Mouse (Mus musculus) induced T-regulatory cell, adult 2 months (primary cell): ENCODE results near the gene Klf12.

Experiments used
- DNase-seq: peaks from one replicate; pipeline ENCODE4 v3.0.0-alpha.2; 2012; ENCODE audit warnings: low read depth

Gene Klf12

GRCm38 (mm10) chr14:100284119-100284860 is at the start of gene Klf12:
TSS of gene Klf12 (minus strand) at chr14:100284679.
- peak; percentile 72 for DNase-seq

GRCm38 (mm10) chr14:100333369-100333768 is 48.9 kb upstream of the Klf12 start:
- no peak for DNase-seq

GRCm38 (mm10) chr14:100328602-100329276 is 44.3 kb upstream of the Klf12 start:
- DNase-seq = no peak

GRCm38 (mm10) chr14:100324303-100324702 is 39.8 kb upstream of the Klf12 start:
- DNase-seq = no peak

- DNase-seq = no peak
These were observed 37.5 kb upstream of the Klf12 start for GRCm38 (mm10) chr14:100322012-100322411.

GRCm38 (mm10) chr14:100316780-100317179 is 32.3 kb upstream of the Klf12 start:
- no peak for DNase-seq

- no peak for DNase-seq
These were observed 29.6 kb upstream of the Klf12 start for GRCm38 (mm10) chr14:100314099-100314498.

GRCm38 (mm10) chr14:100300905-100301304 is 16.4 kb upstream of the Klf12 start:
- no peak for DNase-seq

GRCm38 (mm10) chr14:100298892-100299291 is 14.4 kb upstream of the Klf12 start:
- no peak for DNase-seq

- peak; percentile 26 for DNase-seq
These were observed 2.2 kb upstream of the Klf12 start for GRCm38 (mm10) chr14:100286586-100287241.

- peak; percentile 43 for DNase-seq
These were observed 1.4 kb upstream of the Klf12 start for GRCm38 (mm10) chr14:100285656-100286585.

- DNase-seq = peak; percentile 82
These were observed 579 bp upstream of the Klf12 start for GRCm38 (mm10) chr14:100284861-100285655.

GRCm38 (mm10) chr14:100283411-100284118 is 914 bp downstream of the Klf12 start:
- peak; percentile 30 for DNase-seq

- DNase-seq = peak; percentile 71
These were observed 1.8 kb downstream of the Klf12 start for GRCm38 (mm10) chr14:100282651-100283050.

GRCm38 (mm10) chr14:100281734-100282133 is 2.7 kb downstream of the Klf12 start:
- no peak for DNase-seq

- no peak for DNase-seq
These were observed 10.3 kb downstream of the Klf12 start for GRCm38 (mm10) chr14:100274179-100274578.

GRCm38 (mm10) chr14:100260531-100260930 is 23.9 kb downstream of the Klf12 start:
- DNase-seq = peak; percentile 22

GRCm38 (mm10) chr14:100243046-100243445 is 41.4 kb downstream of the Klf12 start:
- DNase-seq = no peak

GRCm38 (mm10) chr14:100239874-100240273 is 44.6 kb downstream of the Klf12 start:
- no peak for DNase-seq

GRCm38 (mm10) chr14:100236757-100237156 is 47.7 kb downstream of the Klf12 start:
- DNase-seq = no peak
